Mouse (Mus musculus): ENCODE data around the gene Mettl5. TPM values are rescaled to one million over a fixed set of nuclear protein-coding genes. Genes with fewer than 3 reads are reported as not detected.
"Not testable (repeated sequence)": the region's sequence is repeated elsewhere in the genome, so short reads cannot be mapped to it uniquely, and the experiment has no call there.

Gene Mettl5
- 11.6 and 13.1 TPM in 2 replicates for polyA plus RNA-seq (2012)

- Histone ChIP-seq H3K9me3 (ENCODE audit: control insufficient read depth, low read length) (no peaks in the 10 kb centered on the region), H3K4me3 (replicated peaks) (peak within 1 kb of the TSS; percentile 89), H3K4me1 (ENCODE audit: control insufficient read depth) (peaks cover 20% of the 10 kb centered on the region), H3K27me3 (ENCODE audit: control insufficient read depth) (no peaks in the 10 kb centered on the region), H3K36me3 (ENCODE audit: control insufficient read depth) (peaks cover 6% of the 10 kb centered on the region)
- TF ChIP-seq GATA1 (IDR thresholded peaks at IDR 0.05; ENCODE audit: low read length) = no peak
Observed at GRCm38 (mm10) chr2:69885451-69886305, at the start of gene Mettl5. TSS of gene Mettl5 (minus strand) at chr2:69885615.

DNA sequence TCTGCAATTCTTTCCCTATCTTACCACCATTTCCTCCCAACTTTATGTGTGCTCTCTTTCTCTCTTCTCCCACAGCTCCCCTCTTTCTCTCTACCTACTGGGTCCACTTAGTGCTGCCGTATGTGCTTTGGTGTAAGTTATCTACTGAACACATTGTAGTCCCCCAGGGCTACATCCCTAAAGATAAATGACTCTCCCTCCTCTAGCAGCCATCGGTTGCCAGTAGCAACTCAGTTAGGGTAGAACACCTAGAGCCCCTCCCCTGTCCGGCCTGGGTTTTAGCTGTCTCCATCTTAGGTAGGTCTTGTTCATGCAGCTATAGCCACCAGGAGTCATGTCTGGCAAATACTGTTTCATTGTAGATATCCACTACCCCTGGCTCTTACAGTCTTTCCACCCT is 39.5 kb upstream of the Mettl5 start:
- no peaks in the 10 kb centered on the region for H3K27me3 ChIP-seq (ENCODE audit: control insufficient read depth)
- H3K36me3 ChIP-seq (ENCODE audit: control insufficient read depth) = peaks cover 55% of the 10 kb centered on the region
- no peak for TF ChIP-seq GATA1 (IDR thresholded peaks at IDR 0.05; ENCODE audit: low read length)
- TF ChIP-seq TAL1 (IDR thresholded peaks at IDR 0.05; ENCODE audit: low read length) = peak; percentile 47; the same call in 1 of the 3 replicates
- no peaks in the 10 kb centered on the region for H3K9me3 ChIP-seq (ENCODE audit: control insufficient read depth, low read length)
- peaks cover 26% of the 10 kb centered on the region for H3K4me1 ChIP-seq (ENCODE audit: control insufficient read depth)
- no peak overlapping the region for H3K4me3 ChIP-seq (replicated peaks)

- Histone ChIP-seq H3K9me3 (ENCODE audit: control insufficient read depth, low read length) (no peaks in the 10 kb centered on the region), H3K4me1 (ENCODE audit: control insufficient read depth) (peaks cover 9% of the 10 kb centered on the region), H3K36me3 (ENCODE audit: control insufficient read depth) (peaks cover 44% of the 10 kb centered on the region), H3K4me3 (replicated peaks) (no peak overlapping the region), H3K27me3 (ENCODE audit: control insufficient read depth) (no peaks in the 10 kb centered on the region)
- TF ChIP-seq GATA1 (IDR thresholded peaks at IDR 0.05; ENCODE audit: low read length) (no peak), TAL1 (IDR thresholded peaks at IDR 0.05; ENCODE audit: low read length) (no peak)
Observed at GRCm38 (mm10) chr2:69917301-69917700, 31.9 kb upstream of the Mettl5 start.

- no peak for TF ChIP-seq GATA1 (IDR thresholded peaks at IDR 0.05; ENCODE audit: low read length)
- TF ChIP-seq TAL1 (IDR thresholded peaks at IDR 0.05; ENCODE audit: low read length) = no peak
- Histone ChIP-seq H3K9me3 (ENCODE audit: control insufficient read depth, low read length) (no peaks in the 10 kb centered on the region), H3K36me3 (ENCODE audit: control insufficient read depth) (peaks cover 13% of the 10 kb centered on the region), H3K4me1 (ENCODE audit: control insufficient read depth) (no peaks in the 10 kb centered on the region), H3K4me3 (replicated peaks) (no peak overlapping the region), H3K27me3 (ENCODE audit: control insufficient read depth) (no peaks in the 10 kb centered on the region)
Observed at GRCm38 (mm10) chr2:69912801-69913200, 27.4 kb upstream of the Mettl5 start.

DNA sequence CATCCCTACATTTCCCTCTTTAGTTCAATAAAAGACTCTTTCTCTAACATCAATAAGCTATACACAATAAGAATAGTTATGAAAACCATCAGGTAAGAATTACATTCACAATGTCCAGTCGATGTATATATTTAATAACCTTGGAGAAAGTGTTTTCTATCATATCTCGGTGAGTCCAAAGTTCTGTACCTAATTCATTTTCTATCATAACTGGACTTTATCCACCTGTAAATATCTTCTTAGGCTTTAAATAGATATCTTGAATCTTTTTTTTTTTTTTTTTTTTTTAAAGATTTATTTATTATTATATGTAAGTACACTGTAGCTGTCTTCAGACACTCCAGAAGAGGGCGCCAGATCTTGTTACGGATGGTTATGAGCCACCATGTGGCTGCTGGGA is 22.0 kb upstream of the Mettl5 start:
- not testable (repeated sequence) for H3K4me1 ChIP-seq (ENCODE audit: control insufficient read depth); H3K36me3 ChIP-seq (ENCODE audit: control insufficient read depth); H3K27me3 ChIP-seq (ENCODE audit: control insufficient read depth); H3K9me3 ChIP-seq (ENCODE audit: control insufficient read depth, low read length); H3K4me3 ChIP-seq (replicated peaks)

DNA sequence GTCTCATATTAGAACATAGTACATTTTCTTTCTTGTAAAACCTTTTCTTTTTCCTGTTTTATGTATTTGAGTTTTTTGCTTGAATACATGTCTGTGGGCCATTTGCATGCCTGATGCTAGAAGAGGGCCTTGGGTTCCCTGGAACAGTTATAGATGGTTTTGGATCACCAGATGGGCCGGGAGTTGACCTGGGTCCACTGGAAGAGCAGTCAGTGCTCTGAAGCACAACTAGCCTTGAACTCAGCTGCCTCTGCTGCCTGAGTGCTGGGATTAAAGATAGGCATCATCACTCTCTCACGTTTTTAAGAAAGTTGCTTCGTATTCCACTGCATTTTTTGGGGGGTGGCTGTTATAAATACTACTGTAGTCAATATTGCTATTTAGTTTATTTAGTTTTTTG is 18.1 kb upstream of the Mettl5 start:
- Histone ChIP-seq H3K4me1 (ENCODE audit: control insufficient read depth) (peaks cover 8% of the 10 kb centered on the region), H3K4me3 (replicated peaks) (no peak overlapping the region), H3K27me3 (ENCODE audit: control insufficient read depth) (no peaks in the 10 kb centered on the region), H3K36me3 (ENCODE audit: control insufficient read depth) (peaks cover 12% of the 10 kb centered on the region), H3K9me3 (ENCODE audit: control insufficient read depth, low read length) (no peaks in the 10 kb centered on the region)
- TF ChIP-seq GATA1 (IDR thresholded peaks at IDR 0.05; ENCODE audit: low read length) (no peak), TAL1 (IDR thresholded peaks at IDR 0.05; ENCODE audit: low read length) (no peak)

- Histone ChIP-seq H3K4me1 (ENCODE audit: control insufficient read depth) (peaks cover 35% of the 10 kb centered on the region), H3K4me3 (replicated peaks) (peak overlapping the region; percentile 98), H3K27me3 (ENCODE audit: control insufficient read depth) (no peaks in the 10 kb centered on the region), H3K36me3 (ENCODE audit: control insufficient read depth) (peaks cover 12% of the 10 kb centered on the region), H3K9me3 (ENCODE audit: control insufficient read depth, low read length) (no peaks in the 10 kb centered on the region)
- TF ChIP-seq GATA1 (IDR thresholded peaks at IDR 0.05; ENCODE audit: low read length) = no peak
- no peak for TF ChIP-seq TAL1 (IDR thresholded peaks at IDR 0.05; ENCODE audit: low read length)
Observed at GRCm38 (mm10) chr2:69897618-69898575, 12.5 kb upstream of the Mettl5 start.

- Histone ChIP-seq H3K4me3 (replicated peaks) (peak within 1 kb of the TSS; percentile 98), H3K27me3 (ENCODE audit: control insufficient read depth) (no peaks in the 10 kb centered on the region), H3K36me3 (ENCODE audit: control insufficient read depth) (peaks cover 12% of the 10 kb centered on the region), H3K9me3 (ENCODE audit: control insufficient read depth, low read length) (no peaks in the 10 kb centered on the region), H3K4me1 (ENCODE audit: control insufficient read depth) (peaks cover 35% of the 10 kb centered on the region)
- TF ChIP-seq GATA1 (IDR thresholded peaks at IDR 0.05; ENCODE audit: low read length) (no peak), TAL1 (IDR thresholded peaks at IDR 0.05; ENCODE audit: low read length) (no peak)
Observed at GRCm38 (mm10) chr2:69897039-69897617, 11.7 kb upstream of the Mettl5 start, which contains the start of gene Ubr3. TSS of gene Ubr3 (plus strand) at chr2:69897246.

GRCm38 (mm10) chr2:69896224-69896581 is 10.8 kb upstream of the Mettl5 start:
- peaks cover 8% of the 10 kb centered on the region for H3K36me3 ChIP-seq (ENCODE audit: control insufficient read depth)
- H3K4me3 ChIP-seq (replicated peaks) = no peak overlapping the region
- H3K4me1 ChIP-seq (ENCODE audit: control insufficient read depth) = peaks cover 37% of the 10 kb centered on the region
- no peaks in the 10 kb centered on the region for H3K9me3 ChIP-seq (ENCODE audit: control insufficient read depth, low read length)
- no peaks in the 10 kb centered on the region for H3K27me3 ChIP-seq (ENCODE audit: control insufficient read depth)
- TF ChIP-seq TAL1 (IDR thresholded peaks at IDR 0.05; ENCODE audit: low read length) (no peak), GATA1 (IDR thresholded peaks at IDR 0.05; ENCODE audit: low read length) (no peak)
